Mouse (Mus musculus) neural tube, embryonic 14.5 days (tissue): ENCODE measurements at regions not wholly inside any gene's neighbourhood (a gene's known extent, or its start where the extent isn't known, plus 50 kb on each side); places are given as distances from the start of the nearest gene placed in this dataset.

Experiments used
- ATAC-seq: fragments of 200-750 bp; cut with Nextera tagmentation; 2 replicates; pipeline ENCODE4 v1.8.0; 2017; ENCODE audit warnings: low read depth, mild to moderate bottlenecking, moderate TSS enrichment, moderate library complexity
- H3K27ac ChIP-seq: fragments of 300-500 bp; sonication (generic); 2 replicates; pipeline ENCODE4 v1.5.1; 2014; ENCODE audit warnings: low read depth, mild to moderate bottlenecking, control low read depth, low read length, moderate library complexity, mixed read lengths
- H3K27me3 ChIP-seq: fragments of 300-500 bp; sonication (generic); 2 replicates; pipeline ENCODE4 v1.6.1; 2014; ENCODE audit warnings: low read length; ENCODE audit not compliant: control insufficient read depth, insufficient read depth
- H3K36me3 ChIP-seq: fragments of 300-500 bp; sonication (generic); 2 replicates; pipeline ENCODE4 v1.6.1; 2014; ENCODE audit warnings: low read length, mixed read lengths; ENCODE audit not compliant: control insufficient read depth, insufficient read depth
- H3K4me1 ChIP-seq: fragments of 300-500 bp; sonication (generic); 2 replicates; pipeline ENCODE4 v1.6.1; 2014; ENCODE audit warnings: low read length; ENCODE audit not compliant: control insufficient read depth, insufficient read depth
- H3K4me2 ChIP-seq: fragments of 300-500 bp; sonication (generic); 2 replicates; pipeline ENCODE4 v1.6.1; 2014; ENCODE audit warnings: mild to moderate bottlenecking, low read depth, low read length, control low read depth
- H3K4me3 ChIP-seq: fragments of 300-500 bp; sonication (generic); 2 replicates; pipeline ENCODE4 v1.5.1; 2014; ENCODE audit warnings: low read depth, low read length, control low read depth, mixed read lengths
- H3K9ac ChIP-seq: fragments of 300-500 bp; sonication (generic); replicated peaks from 2 replicates; pipeline ENCODE4 v1.6.1; 2014; ENCODE audit warnings: low read depth, mild to moderate bottlenecking, control low read depth, low read length, mixed read lengths
- H3K9me3 ChIP-seq: fragments of 300-500 bp; sonication (generic); 2 replicates; pipeline ENCODE4 v1.6.1; 2016; ENCODE audit warnings: low read length; ENCODE audit not compliant: control insufficient read depth
- WGBS: fragments of 180-500 bp; shearing (Covaris S2); extraction: QIAGEN DNeasy Blood & Tissue Kit; methylation state at CpG from one replicate; pipeline ENCODE4 v1.1.7; 2014; 5-methylcytosine and 5-hydroxymethylcytosine counted together

GRCm38 (mm10) chr16:77914160-77915070 is 312.5 kb upstream of the Gm11146 start:
- Histone ChIP-seq H3K4me2 (no peak overlapping the region), H3K27me3 (no peaks in the 10 kb centered on the region), H3K9me3 (no peaks in the 10 kb centered on the region), H3K27ac (no peak overlapping the region), H3K4me3 (no peak overlapping the region), H3K36me3 (no peaks in the 10 kb centered on the region), H3K9ac (no peak overlapping the region), H3K4me1 (no peaks in the 10 kb centered on the region)
- ATAC-seq, result no peak
- WGBS, result 53% methylated on average over 6 of the region's 6 CpGs

- peak overlapping the region; percentile 16; the same call in 1 of the 2 replicates for H3K27ac ChIP-seq
- H3K36me3 ChIP-seq, result no peaks in the 10 kb centered on the region
- no peak overlapping the region for H3K4me3 ChIP-seq
- no peak for ATAC-seq
- no peak overlapping the region for H3K4me2 ChIP-seq
- no peaks in the 10 kb centered on the region for H3K4me1 ChIP-seq
- no peaks in the 10 kb centered on the region for H3K27me3 ChIP-seq
- no peaks in the 10 kb centered on the region for H3K9me3 ChIP-seq
- 15% methylated on average over 2 of the region's 2 CpGs for WGBS
- no peak overlapping the region for H3K9ac ChIP-seq
These were observed 292.4 kb upstream of the Gm11146 start for GRCm38 (mm10) chr16:77894247-77894646.

GRCm38 (mm10) chr16:77893690-77894089 is 291.8 kb upstream of the Gm11146 start:
- 27% methylated on average over 2 of the region's 2 CpGs for WGBS
- Histone ChIP-seq H3K4me3 (no peak overlapping the region), H3K9ac (no peak overlapping the region), H3K36me3 (no peaks in the 10 kb centered on the region), H3K27ac (peak overlapping the region; percentile 16; the same call in 1 of the 2 replicates), H3K4me1 (no peaks in the 10 kb centered on the region), H3K27me3 (no peaks in the 10 kb centered on the region), H3K9me3 (no peaks in the 10 kb centered on the region), H3K4me2 (no peak overlapping the region)
- ATAC-seq, result peak; percentile 71; the same call in 1 of the 2 replicates

GRCm38 (mm10) chr16:77892731-77893130 is 290.8 kb upstream of the Gm11146 start:
- Histone ChIP-seq H3K4me2 (no peak overlapping the region), H3K9ac (no peak overlapping the region), H3K36me3 (no peaks in the 10 kb centered on the region), H3K27ac (no peak overlapping the region), H3K4me3 (no peak overlapping the region), H3K4me1 (no peaks in the 10 kb centered on the region), H3K27me3 (no peaks in the 10 kb centered on the region), H3K9me3 (no peaks in the 10 kb centered on the region)
- ATAC-seq, result no peak
- 80% methylated on average over 2 of the region's 2 CpGs for WGBS

- Histone ChIP-seq H3K27ac (no peak overlapping the region), H3K4me3 (no peak overlapping the region), H3K9ac (no peak overlapping the region), H3K27me3 (no peaks in the 10 kb centered on the region), H3K36me3 (no peaks in the 10 kb centered on the region), H3K4me2 (no peak overlapping the region), H3K4me1 (no peaks in the 10 kb centered on the region), H3K9me3 (no peaks in the 10 kb centered on the region)
- ATAC-seq, result no peak
- 87% methylated on average over 11 of the region's 11 CpGs for WGBS
These were observed 287.5 kb upstream of the Gm11146 start for GRCm38 (mm10) chr16:77889348-77889747.

- WGBS, result 48% methylated on average over 15 of the region's 15 CpGs
- no peaks in the 10 kb centered on the region for H3K27me3 ChIP-seq
- no peaks in the 10 kb centered on the region for H3K36me3 ChIP-seq
- no peak overlapping the region for H3K4me3 ChIP-seq
- no peak overlapping the region for H3K4me2 ChIP-seq
- no peak overlapping the region for H3K9ac ChIP-seq
- no peaks in the 10 kb centered on the region for H3K9me3 ChIP-seq
- ATAC-seq, result peak; percentile 34; the same call in 1 of the 2 replicates
- H3K27ac ChIP-seq, result peak overlapping the region; percentile 65; the same call in 1 of the 2 replicates
- H3K4me1 ChIP-seq, result no peaks in the 10 kb centered on the region
These were observed 283.3 kb upstream of the Gm11146 start for GRCm38 (mm10) chr16:77885060-77885679.

GRCm38 (mm10) chr16:77884495-77884894 is 282.6 kb upstream of the Gm11146 start:
- Histone ChIP-seq H3K4me1 (no peaks in the 10 kb centered on the region), H3K27ac (no peak overlapping the region), H3K9me3 (no peaks in the 10 kb centered on the region), H3K4me2 (no peak overlapping the region), H3K36me3 (no peaks in the 10 kb centered on the region), H3K27me3 (no peaks in the 10 kb centered on the region), H3K9ac (no peak overlapping the region), H3K4me3 (no peak overlapping the region)
- WGBS, result 74% methylated on average over 9 of the region's 9 CpGs
- no peak for ATAC-seq

- no peak overlapping the region for H3K9ac ChIP-seq
- H3K27ac ChIP-seq, result no peak overlapping the region
- H3K4me1 ChIP-seq, result no peaks in the 10 kb centered on the region
- ATAC-seq, result no peak
- H3K4me3 ChIP-seq, result no peak overlapping the region
- H3K27me3 ChIP-seq, result no peaks in the 10 kb centered on the region
- no peaks in the 10 kb centered on the region for H3K36me3 ChIP-seq
- H3K4me2 ChIP-seq, result no peak overlapping the region
- WGBS, result 91% methylated on average over 1 of the region's 1 CpGs
- H3K9me3 ChIP-seq, result no peaks in the 10 kb centered on the region
These were observed 275.1 kb upstream of the Gm11146 start for GRCm38 (mm10) chr16:77877006-77877405.

- H3K9ac ChIP-seq, result no peak overlapping the region
- H3K27me3 ChIP-seq, result no peaks in the 10 kb centered on the region
- H3K4me3 ChIP-seq, result no peak overlapping the region
- ATAC-seq, result no peak
- WGBS, result 77% methylated on average over 5 of the region's 5 CpGs
- no peaks in the 10 kb centered on the region for H3K9me3 ChIP-seq
- no peak overlapping the region for H3K4me2 ChIP-seq
- H3K4me1 ChIP-seq, result no peaks in the 10 kb centered on the region
- H3K27ac ChIP-seq, result no peak overlapping the region
- no peaks in the 10 kb centered on the region for H3K36me3 ChIP-seq
These were observed 261.4 kb upstream of the Gm11146 start for GRCm38 (mm10) chr16:77863246-77863645.
